Mouse (Mus musculus): Measurements from ENCODE around the gene Cldn34b2. TPM values are rescaled to one million over a fixed set of nuclear protein-coding genes. Genes with fewer than 3 reads are reported as not detected.

The Cldn34b2 gene
- not detected in 2 replicates for polyA plus RNA-seq (2012; rRNA removed)

DNA sequence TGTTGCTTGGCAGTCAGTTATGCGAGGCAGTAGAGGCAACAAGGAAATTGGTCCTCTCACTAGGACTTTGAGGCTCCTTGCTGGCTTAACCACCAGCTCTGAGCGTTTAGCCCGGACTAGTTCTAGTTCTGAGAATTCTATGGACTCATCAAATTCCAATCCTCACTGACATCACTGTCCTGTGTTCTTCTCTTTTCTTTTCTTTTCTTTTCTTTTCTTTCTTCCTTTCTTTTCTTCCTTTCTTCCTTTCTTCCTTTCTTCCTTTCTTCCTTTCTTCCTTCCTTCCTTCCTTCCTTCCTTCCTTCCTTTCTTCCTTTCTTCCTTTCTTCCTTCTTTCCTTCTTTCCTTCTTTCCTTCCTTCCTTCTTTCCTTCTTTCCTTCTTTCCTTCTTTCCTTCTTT, at the start of gene Cldn34b2:
Cldn34b2 (minus strand) TSS at position 101 of the 400 bp plus-strand sequence.

DNA sequence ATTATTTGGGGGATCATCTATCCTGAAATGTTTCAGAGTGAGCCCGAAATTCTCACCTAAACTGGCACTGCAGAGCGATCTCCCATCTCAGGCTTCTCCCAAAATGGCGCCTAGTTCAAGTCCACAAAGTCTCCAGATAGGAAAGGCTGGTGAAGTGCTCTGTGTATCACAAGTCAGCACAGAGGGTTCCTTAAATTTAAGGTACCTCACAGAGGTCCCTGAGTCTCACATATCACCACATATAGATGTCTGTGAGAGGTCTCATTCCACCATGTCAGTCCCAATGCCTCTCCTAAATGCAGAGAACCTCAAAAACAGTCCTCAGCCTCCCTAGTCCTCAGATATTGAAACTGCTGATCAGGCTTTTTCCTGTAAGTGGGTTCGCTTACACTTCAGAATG, 34.6 kb downstream of the Cldn34b2 start, which contains the start of gene Magea2:
Magea2 (minus strand) TSS at position 101 of the 400 bp plus-strand sequence.

DNA sequence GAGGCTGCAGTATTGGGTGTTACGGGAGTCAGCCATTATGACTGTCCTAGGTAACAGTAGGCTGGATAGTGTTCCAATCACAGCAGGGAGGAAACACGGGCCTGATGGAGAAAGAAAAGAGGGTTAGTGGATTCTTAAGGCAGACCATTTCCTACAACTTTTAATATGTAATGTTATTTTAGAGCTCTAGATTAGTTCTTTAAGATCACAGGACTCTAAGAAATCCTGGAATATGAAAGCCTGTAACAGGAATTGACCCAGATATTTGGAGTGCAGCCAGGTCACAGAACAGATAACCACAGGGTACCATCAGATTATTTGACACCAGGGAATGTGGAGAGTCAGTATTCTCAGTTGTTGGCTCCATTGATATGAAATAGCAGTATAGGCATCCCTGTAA, 38.5 kb downstream of the Cldn34b2 start, which contains the start of gene Magea1:
Magea1 (minus strand) TSS at position 101 of the 400 bp plus-strand sequence.

Other genes starting within 250 kb of the Cldn34b2 start
- not detected in 2 replicates for gene Cldn34b1, start 238.1 kb downstream of the Cldn34b2 start, polyA plus RNA-seq (2012; rRNA removed)
- not detected in 2 replicates for gene Magea6, start 192.4 kb downstream of the Cldn34b2 start, polyA plus RNA-seq (2012; rRNA removed)
- not detected in 2 replicates for gene Magea3, start 178.9 kb downstream of the Cldn34b2 start, polyA plus RNA-seq (2012; rRNA removed)
- gene Magea8, start 132.6 kb downstream of the Cldn34b2 start, polyA plus RNA-seq (2012; rRNA removed) = not detected in 2 replicates
- gene Magea5, start 65.3 kb downstream of the Cldn34b2 start, polyA plus RNA-seq (2012; rRNA removed) = not detected in 2 replicates
- not detected in 2 replicates for gene Magea1, start 38.6 kb downstream of the Cldn34b2 start, polyA plus RNA-seq (2012; rRNA removed)
- not detected in 2 replicates for gene Magea2, start 34.7 kb downstream of the Cldn34b2 start, polyA plus RNA-seq (2012; rRNA removed)
- gene Sat1, start 88.0 kb upstream of the Cldn34b2 start, polyA plus RNA-seq (2012; rRNA removed) = 15.5 and 16.1 TPM in 2 replicates
- gene Acot9, start 134.0 kb upstream of the Cldn34b2 start, polyA plus RNA-seq (2012; rRNA removed) = 7.8 and 8.4 TPM in 2 replicates
- gene Prdx4, start 212.3 kb upstream of the Cldn34b2 start, polyA plus RNA-seq (2012; rRNA removed) = 106 and 118 TPM in 2 replicates

All from ovary, adult 2 months (tissue).